Mouse (Mus musculus) Patski (cell line): ENCODE data around the gene Trib2. TPM values are rescaled to one million over a fixed set of nuclear protein-coding genes. Genes with fewer than 3 reads are reported as not detected.
A peak's percentile ranks its signal among the peaks of the same experiment; 100 is the strongest.

Source experiments
- ATAC-seq: fragments of 100-300 bp; one replicate; pipeline ENCODE4 v1.8.0; 2021
- CTCF ChIA-PET: fragments of 350-600 bp; sonication (Branson Sonifier 250); formaldehyde crosslinking; loops from one replicate; lab custom pipeline; 2022; ENCODE audit warnings: inconsistent platforms; lab: Charles Lee
- POLR2A ChIA-PET: fragments of 350-600 bp; sonication (Branson Sonifier 250); formaldehyde crosslinking; loops from one replicate; lab custom pipeline; 2022; ENCODE audit warnings: antibody characterized with exemption, inconsistent platforms; lab: Charles Lee
- DNase-seq: peaks from one replicate; pipeline ENCODE4 v3.0.0-alpha.2; 2011; ENCODE audit warnings: low read depth, low spot score
- H3K27me3 ChIP-seq: fragments of 371-371 bp; one replicate; pipeline ENCODE4 v1.5.1; 2021
- CTCF ChIP-seq: fragments of 100-300 bp; IDR thresholded peaks from one replicate; pipeline ENCODE4 v1.5.1; 2021
- in situ Hi-C: fragments of 300-500 bp; cut with MboI; formaldehyde crosslinking; loops from 3 replicates; pipeline ENCODE4 v1.11.1; 2018; ENCODE audit warnings: low pct_unique_long_range_greater_than_20kb, mixed read lengths
- polyA plus RNA-seq: library from polyadenylated mRNA; unstranded; gene quantifications from one replicate; pipeline ENCODE4 v1.2.3, GENCODE M21; 2021

Gene Trib2
- polyA plus RNA-seq, 1 experiment from 2014 or later = 10.2 TPM

GRCm38 (mm10) chr12:15815170-15815575 lies 1.5 kb downstream of the Trib2 start:
- no peaks in the 10 kb centered on the region for H3K27me3 ChIP-seq
- CTCF ChIA-PET = interaction anchor here (1.1 to 2.5 kb wide), 8 partner anchors 9 to 374 kb away, joined by 3 to 9 read pairs (median 3); no protein-coding TSS in a partner anchor
- POLR2A ChIA-PET = no interaction called here
- no peak for TF ChIP-seq CTCF
- ATAC-seq = no peak
- no peak for DNase-seq
- in situ Hi-C loops = loop anchor here (5.0 to 10.0 kb wide), 5 partner anchors 192 to 717 kb away; no protein-coding TSS in a partner anchor

- no peak for TF ChIP-seq CTCF
- ATAC-seq = no peak
- no peak for DNase-seq
- no peaks in the 10 kb centered on the region for H3K27me3 ChIP-seq
- ChIA-PET CTCF (interaction anchor here (1.2 to 2.5 kb wide), 2 partner anchors 9 to 25 kb away, joined by 3 to 9 read pairs; no protein-coding TSS in a partner anchor), POLR2A (no interaction called here)
- in situ Hi-C loops = loop anchor here (5.0 to 10.0 kb wide), 5 partner anchors 193 to 718 kb away; no protein-coding TSS in a partner anchor
Observed at GRCm38 (mm10) chr12:15814249-15815081, 2.3 kb downstream of the Trib2 start.

- no peak for DNase-seq
- ChIA-PET CTCF (no interaction called here), POLR2A (no interaction called here)
- TF ChIP-seq CTCF = no peak
- no peaks in the 10 kb centered on the region for H3K27me3 ChIP-seq
- ATAC-seq = no peak
- in situ Hi-C loops = loop anchor here (10.0 kb wide), 1 partner anchor 251 kb away; no protein-coding TSS in a partner anchor
Observed at GRCm38 (mm10) chr12:15813819-15814165, 2.9 kb downstream of the Trib2 start.

GRCm38 (mm10) chr12:15813133-15813818 lies 3.4 kb downstream of the Trib2 start:
- ChIA-PET CTCF (interaction anchor here (1.1 kb wide), 1 partner anchor 9 kb away, joined by 3 read pairs; no protein-coding TSS in a partner anchor), POLR2A (no interaction called here)
- in situ Hi-C loops = loop anchor here (10.0 kb wide), 1 partner anchor 252 kb away; no protein-coding TSS in a partner anchor
- TF ChIP-seq CTCF = no peak
- DNase-seq = no peak
- ATAC-seq = no peak
- no peaks in the 10 kb centered on the region for H3K27me3 ChIP-seq

GRCm38 (mm10) chr12:15812139-15812962 lies 4.4 kb downstream of the Trib2 start:
- TF ChIP-seq CTCF = no peak
- H3K27me3 ChIP-seq = no peaks in the 10 kb centered on the region
- POLR2A ChIA-PET = no interaction called here
- ATAC-seq (no peak), DNase-seq (no peak)
- CTCF ChIA-PET = interaction anchor here (1.1 kb wide), 1 partner anchor 8 kb away, joined by 3 read pairs; no protein-coding TSS in a partner anchor
- in situ Hi-C loops = loop anchor here (10.0 kb wide), 1 partner anchor 252 kb away; no protein-coding TSS in a partner anchor

- ATAC-seq (no peak), DNase-seq (no peak)
- TF ChIP-seq CTCF = no peak
- no peaks in the 10 kb centered on the region for H3K27me3 ChIP-seq
- CTCF ChIA-PET = no interaction called here
- POLR2A ChIA-PET = no interaction called here
- in situ Hi-C loops = loop anchor here (10.0 kb wide), 1 partner anchor 253 kb away; no protein-coding TSS in a partner anchor
Observed at GRCm38 (mm10) chr12:15811682-15812081, 5.0 kb downstream of the Trib2 start.

GRCm38 (mm10) chr12:15810926-15811325 lies 5.8 kb downstream of the Trib2 start:
- POLR2A ChIA-PET = no interaction called here
- H3K27me3 ChIP-seq = no peaks in the 10 kb centered on the region
- in situ Hi-C loops = loop anchor here (10.0 kb wide), 1 partner anchor 254 kb away; no protein-coding TSS in a partner anchor
- CTCF ChIA-PET = no interaction called here
- ATAC-seq = no peak
- no peak for DNase-seq
- no peak for TF ChIP-seq CTCF

- ChIA-PET CTCF (no interaction called here), POLR2A (no interaction called here)
- DNase-seq (no peak), ATAC-seq (no peak)
- in situ Hi-C loops = loop anchor here (10.0 kb wide), 1 partner anchor 255 kb away; no protein-coding TSS in a partner anchor
- H3K27me3 ChIP-seq = no peaks in the 10 kb centered on the region
- TF ChIP-seq CTCF = no peak
Observed at GRCm38 (mm10) chr12:15809657-15810056, 7.1 kb downstream of the Trib2 start.

GRCm38 (mm10) chr12:15809249-15809648 lies 7.5 kb downstream of the Trib2 start:
- DNase-seq (no peak), ATAC-seq (peak; percentile 38)
- ChIA-PET POLR2A (no interaction called here), CTCF (no interaction called here)
- no peaks in the 10 kb centered on the region for H3K27me3 ChIP-seq
- in situ Hi-C loops = no loop called here
- TF ChIP-seq CTCF = no peak

- no peak for DNase-seq
- in situ Hi-C loops = no loop called here
- CTCF ChIA-PET = no interaction called here
- H3K27me3 ChIP-seq = no peaks in the 10 kb centered on the region
- POLR2A ChIA-PET = no interaction called here
- no peak for TF ChIP-seq CTCF
- no peak for ATAC-seq
Observed at GRCm38 (mm10) chr12:15808186-15808800, 8.4 kb downstream of the Trib2 start.
